In the genomic region with DNA sequence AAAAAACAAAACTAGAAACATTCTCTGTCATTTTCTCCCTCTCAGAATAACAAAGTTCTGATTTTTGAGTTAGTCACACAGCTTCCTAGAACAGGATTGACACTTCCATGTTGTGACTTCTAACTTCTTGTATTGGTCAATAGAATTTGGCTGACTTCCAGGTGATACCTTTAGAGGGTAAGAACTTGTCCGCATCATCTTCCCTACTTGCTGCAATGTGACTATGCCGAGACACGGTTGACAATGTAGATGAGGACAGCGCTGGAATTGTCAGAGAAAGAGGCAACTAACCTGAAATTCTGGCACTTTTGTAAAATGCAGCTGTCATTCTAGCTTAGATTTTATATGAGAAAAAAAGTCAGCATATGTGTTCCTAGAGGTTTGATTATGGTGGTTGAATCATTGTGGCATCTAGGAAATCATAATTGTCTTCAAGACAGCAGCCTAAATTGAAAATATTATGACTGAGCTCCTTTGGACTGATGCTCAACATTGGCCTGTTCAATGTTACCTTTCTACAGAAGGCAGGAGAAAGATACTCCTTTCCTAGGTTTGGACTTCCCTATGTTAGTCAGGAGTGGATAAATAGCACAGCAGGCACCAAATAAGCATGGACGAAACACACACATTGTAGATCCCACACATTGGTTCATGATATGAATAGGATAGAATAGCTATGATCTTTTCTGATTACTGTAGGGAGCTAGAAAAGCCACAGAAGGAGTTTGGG, we compare ENCODE assay signal across 36 mouse cellular contexts. TPM values are rescaled to one million over a fixed set of nuclear protein-coding genes. Genes with fewer than 3 reads are reported as not detected.
DNase-seq lines count a peak whose midpoint lies in the region; TF ChIP-seq lines count a peak whose summit lies in the region.
"Had no signal": no experiment of that assay in that cellular context is flagged by ENCODE, and none has a peak within 500 bp of the region (broad histone marks: within the 10 kb centered on the region; RNA-seq: fewer than 3 reads in every experiment).

No protein-coding gene starts in this region.

- WGBS in bone marrow, adult 2 months: 74% methylated on average over 5 of the region's 5 CpGs

- H3K79me2 ChIP-seq in MEL (ENCODE audit: control insufficient read depth, insufficient read depth, low read length, poor library complexity): no peaks in the 10 kb centered on the region

- H3K27ac ChIP-seq in MEL (ENCODE audit: control insufficient read depth, low read depth, low read length): no peak overlapping the region
- peak overlapping the region; percentile 15; the same call in 1 of the 2 replicates for H3K27ac ChIP-seq in bone marrow, adult 2 months (ENCODE audit: control insufficient read depth, insufficient read depth, low read depth, low read length, poor library complexity)
- H3K27ac ChIP-seq: embryonic facial prominence, embryonic 12.5 days; embryonic facial prominence, embryonic 15.5 days; gastrocnemius, adult 2 months; hindbrain, embryonic 12.5 days; hindbrain, embryonic 15.5 days had no signal

- H3K4me3 ChIP-seq in MEL (ENCODE audit: control insufficient read depth in 1 of 2, insufficient read depth in 1 of 2, low read depth in 2 of 2, low read length in 2 of 2): no peak overlapping the region
- H3K4me3 ChIP-seq in bone marrow, adult 2 months (replicated peaks; ENCODE audit: control insufficient read depth, low read depth, low read length): no peak overlapping the region
- H3K4me3 ChIP-seq: embryonic facial prominence, embryonic 12.5 days; embryonic facial prominence, embryonic 15.5 days; gastrocnemius, adult 2 months; hindbrain, embryonic 12.5 days; hindbrain, embryonic 15.5 days had no signal

- TF ChIP-seq EP300 in MEL (IDR thresholded peaks at IDR 0.05; ENCODE audit: low read depth in 1 of 2, low read length in 2 of 2): no peak

- no peak for TF ChIP-seq POLR2A in MEL (IDR thresholded peaks at IDR 0.05; ENCODE audit: control insufficient read depth in 1 of 2, insufficient read depth in 1 of 2, low read depth in 1 of 2, low read length in 2 of 2, poor library complexity in 1 of 2)
- no peak for TF ChIP-seq POLR2A in bone marrow, adult 2 months (IDR thresholded peaks at IDR 0.05; ENCODE audit: borderline replicate concordance, control insufficient read depth, low read depth, low read length)

- TF ChIP-seq CTCF in MEL (IDR thresholded peaks at IDR 0.05 in 2 of 3, conservative IDR thresholded peaks at IDR 0.05 in 1 of 3; ENCODE audit: control insufficient read depth in 1 of 3, insufficient read depth in 1 of 3, low read depth in 2 of 3, low read length in 3 of 3, poor library complexity in 1 of 3, severe bottlenecking in 1 of 3): no peak
- no peak for TF ChIP-seq CTCF in bone marrow, adult 2 months (IDR thresholded peaks at IDR 0.05; ENCODE audit: control insufficient read depth, insufficient read depth, low read length)

- peak; percentile 45 for DNase-seq in 416B (ENCODE audit: low read depth)
- peak; percentile 90 for DNase-seq in ES-CJ7 (ENCODE audit: low read depth, low spot score)
- DNase-seq in MEL (ENCODE audit: low read depth, low spot score): peak; percentile 50
- DNase-seq in left cerebral cortex, adult 18-20 months (ENCODE audit: low spot score in 2 of 2): no peak
- DNase-seq in kidney, postnatal 36 days: no peak
- DNase-seq in adrenal gland, postnatal 4 days (ENCODE audit: low spot score in 2 of 2): no peak
- DNase-seq: adrenal gland, adult 8-10 months; adrenal gland, postnatal 25 days; cerebellum, adult 11 months; cerebellum, adult 2 months; cerebellum, adult 9-11 months; cerebellum, postnatal 25 days; forebrain, postnatal 0 days; gastrocnemius, adult 2 months; gastrocnemius, postnatal 14 days; heart, adult 11 months had no signal

- no peaks in the 10 kb centered on the region for H3K27me3 ChIP-seq in MEL (ENCODE audit: control insufficient read depth in 1 of 2, insufficient read depth in 2 of 2, low read length in 2 of 2)
- H3K27me3 ChIP-seq: embryonic facial prominence, embryonic 12.5 days; embryonic facial prominence, embryonic 15.5 days; hindbrain, embryonic 12.5 days; hindbrain, embryonic 15.5 days had no signal

- no peak for TF ChIP-seq RAD21 in MEL (IDR thresholded peaks at IDR 0.05; ENCODE audit: low read depth, low read length)

- H3K9me3 ChIP-seq in MEL (replicated peaks; ENCODE audit: insufficient read depth, low read length): no peaks in the 10 kb centered on the region
- H3K9me3 ChIP-seq: embryonic facial prominence, embryonic 12.5 days; embryonic facial prominence, embryonic 15.5 days; hindbrain, embryonic 12.5 days; hindbrain, embryonic 15.5 days had no signal

- peaks cover 0 to 37% of the 10 kb centered on the region in 2 experiments; a peak in 2 of 4 replicates for H3K36me3 ChIP-seq in MEL (ENCODE audit: control insufficient read depth in 1 of 2, insufficient read depth in 2 of 2, low read length in 2 of 2)
- H3K36me3 ChIP-seq: embryonic facial prominence, embryonic 12.5 days; embryonic facial prominence, embryonic 15.5 days; hindbrain, embryonic 12.5 days; hindbrain, embryonic 15.5 days had no signal

- H3K4me1 ChIP-seq in MEL (ENCODE audit: control insufficient read depth in 1 of 2, insufficient read depth in 2 of 2, low read length in 2 of 2): peaks cover 31 to 40% of the 10 kb centered on the region in 2 experiments
- peaks cover 5% of the 10 kb centered on the region for H3K4me1 ChIP-seq in bone marrow, adult 2 months (ENCODE audit: control insufficient read depth, insufficient read depth, low read length)
- H3K4me1 ChIP-seq: embryonic facial prominence, embryonic 12.5 days; embryonic facial prominence, embryonic 15.5 days; hindbrain, embryonic 12.5 days; hindbrain, embryonic 15.5 days had no signal

- H3K9ac ChIP-seq in MEL (ENCODE audit: control insufficient read depth, low read depth, low read length, poor library complexity, severe bottlenecking): no peak overlapping the region
- H3K9ac ChIP-seq: embryonic facial prominence, embryonic 12.5 days; embryonic facial prominence, embryonic 15.5 days; forebrain, postnatal 0 days; hindbrain, embryonic 12.5 days; hindbrain, embryonic 15.5 days had no signal

TF ChIP-seq in MEL, 35 proteins besides CTCF, POLR2A, EP300 and RAD21:
- TF ChIP-seq JUND (IDR thresholded peaks at IDR 0.05; ENCODE audit: low read depth, low read length): no peak
- no peak for TF ChIP-seq NRF1 (IDR thresholded peaks at IDR 0.05; ENCODE audit: insufficient read depth, low read depth, low read length, poor library complexity, severe bottlenecking)
- TF ChIP-seq MAX (IDR thresholded peaks at IDR 0.05; ENCODE audit: low read length): no peak
- TF ChIP-seq POLR2AphosphoS2 (IDR thresholded peaks at IDR 0.05; ENCODE audit: low read length): no peak
- no peak for TF ChIP-seq ZNF384 (IDR thresholded peaks at IDR 0.05; ENCODE audit: low read depth, low read length)
- no peak for TF ChIP-seq MYC (IDR thresholded peaks at IDR 0.05; ENCODE audit: low read depth, low read length)
- TF ChIP-seq SMC3 (IDR thresholded peaks at IDR 0.05; ENCODE audit: low read depth, low read length): no peak
- TF ChIP-seq KAT2A (conservative IDR thresholded peaks at IDR 0.05; ENCODE audit: low read depth, low read length): no peak
- no peak for TF ChIP-seq USF2 (IDR thresholded peaks at IDR 0.05; ENCODE audit: borderline replicate concordance in 1 of 2, insufficient read depth in 1 of 2, low read depth in 1 of 2, low read length in 2 of 2)
- no peak for TF ChIP-seq ZMIZ1 (IDR thresholded peaks at IDR 0.05; ENCODE audit: low read depth, low read length)

RNA-seq across cellular contexts. Expression of a gene that starts 34.6 kb away (rescaled TPM):
- not detected in 2 replicates for total RNA-seq in MEL (2012; rRNA removed)
- under 1 TPM in 1 of 2 experiments, not detected in 1; 0.07 TPM for polyA plus RNA-seq in MEL (2012; ENCODE audit: insufficient read depth in 1 of 2, insufficient read length in 2 of 2, low read depth in 1 of 2, low replicate concordance in 2 of 2, missing spikeins in 1 of 2)
- 4.8 and 12.0 TPM in 2 replicates for polyA plus RNA-seq in bone marrow, adult 2 months (2011; ENCODE audit: insufficient read depth, insufficient read length, low replicate concordance, missing spikeins)
- not detected for total RNA-seq in left cerebral cortex, adult 18-20 months (2021)
- total RNA-seq in adrenal gland, postnatal 4 days (2021): 1 to 10 TPM; 2.6 to 2.9 TPM
- polyA plus RNA-seq: Patski had no signal

RNA-seq across cellular contexts. Expression of a gene that starts 44.3 kb away (rescaled TPM):
- total RNA-seq in MEL (2012; rRNA removed): not detected in 2 replicates
- not detected for polyA plus RNA-seq in MEL (2012; ENCODE audit: insufficient read depth in 1 of 2, insufficient read length in 2 of 2, low read depth in 1 of 2, low replicate concordance in 2 of 2, missing spikeins in 1 of 2)
- not detected in 2 replicates for polyA plus RNA-seq in bone marrow, adult 2 months (2011; ENCODE audit: insufficient read depth, insufficient read length, low replicate concordance, missing spikeins)
- total RNA-seq in left cerebral cortex, adult 18-20 months (2021): not detected
- total RNA-seq in adrenal gland, postnatal 4 days (2021): not detected
- total RNA-seq: adrenal gland, adult 8-10 months; adrenal gland, postnatal 25 days; common myeloid progenitor, adult 5-6 weeks; forebrain, postnatal 0 days; gastrocnemius, adult 2 months; gastrocnemius, postnatal 14 days; gastrocnemius, postnatal 4 days; heart, adult 8-10 months; heart, postnatal 25 days; hematopoietic stem cell, adult 5-6 weeks had no signal
- polyA plus RNA-seq: activated CD4-positive, CD25-positive, alpha-beta regulatory T cell, adult 4 months; C2C12; cerebellum, adult 2 months; embryonic facial prominence, embryonic 12.5 days; embryonic facial prominence, embryonic 15.5 days; forebrain, embryonic 11.5 days; forebrain, embryonic 14.5 days; forebrain, postnatal 0 days; frontal cortex, adult 2 months; heart, embryonic 11.5 days; heart, embryonic 14.5 days; heart, postnatal 0 days; hindbrain, embryonic 12.5 days; hindbrain, embryonic 15.5 days; intestine, embryonic 14.5 days; Patski had no signal

Comparison
In these comparisons a context has a peak if more than half of its experiments do, and no peak if none do; other contexts are left out.
1. DNase-seq: peak in 416B (single experiment), ES-CJ7 (single experiment) and MEL (single experiment); none in left cerebral cortex, adult 18-20 months (0 of 2), kidney, postnatal 36 days (0 of 2) and adrenal gland, postnatal 4 days (0 of 2).